Mouse (Mus musculus) MEL (cell line): Measurements from ENCODE around the gene Hba-a1. TPM values are rescaled to one million over a fixed set of nuclear protein-coding genes. Genes with fewer than 3 reads are reported as not detected.
A peak's percentile ranks its signal among the peaks of the same experiment; 100 is the strongest.
"Not testable (repeated sequence)": the region's sequence is repeated elsewhere in the genome, so short reads cannot be mapped to it uniquely, and the experiment has no call there.

Source experiments
- DNase-seq: peaks from one replicate; pipeline ENCODE4 v3.0.0; 2011; ENCODE audit warnings: low read depth, low spot score
- H3K27ac ChIP-seq: 2 replicates; pipeline ENCODE4 v1.5.1; 2012; ENCODE audit warnings: low read depth, mild to moderate bottlenecking, control low read depth, low read length, moderate library complexity; ENCODE audit not compliant: control insufficient read depth
- H3K27me3 ChIP-seq, 2 experiments: fragments of 150-350 bp in 1 of 2; sonication (generic) in 1 of 2; 2 replicates each; pipeline ENCODE4 v1.6.1; 2012; ENCODE audit warnings: low read length in 2 of 2, mild to moderate bottlenecking in 2 of 2, improper control_type of control experiment in 1 of 2, moderate library complexity in 1 of 2; ENCODE audit not compliant: insufficient read depth in 2 of 2, control insufficient read depth in 1 of 2
- H3K36me3 ChIP-seq, 2 experiments: 2 replicates each; pipeline ENCODE4 v1.6.1; 2012 to 2014; ENCODE audit warnings: low read length in 2 of 2, improper control_type of control experiment in 1 of 2, inconsistent platforms in 1 of 2, mild to moderate bottlenecking in 1 of 2; ENCODE audit not compliant: insufficient read depth in 2 of 2, control insufficient read depth in 1 of 2
- H3K4me1 ChIP-seq, 2 experiments: fragments of 150-350 bp in 1 of 2; sonication (generic) in 1 of 2; 2 replicates each; pipeline ENCODE4 v1.6.1; 2012; ENCODE audit warnings: low read length in 2 of 2, improper control_type of control experiment in 1 of 2, mild to moderate bottlenecking in 1 of 2; ENCODE audit not compliant: insufficient read depth in 2 of 2, control insufficient read depth in 1 of 2
- H3K4me3 ChIP-seq, 2 experiments: fragments of 150-350 bp in 1 of 2; sonication (generic) in 1 of 2; 2 replicates each; pipeline ENCODE4 v1.5.1; 2012; ENCODE audit warnings: low read depth in 2 of 2, low read length in 2 of 2, mild to moderate bottlenecking in 2 of 2, moderate library complexity in 2 of 2, control low read depth in 1 of 2, improper control_type of control experiment in 1 of 2; ENCODE audit not compliant: control insufficient read depth in 1 of 2, insufficient read depth in 1 of 2
- H3K79me2 ChIP-seq: 2 replicates; pipeline ENCODE4 v1.6.1; 2012; ENCODE audit warnings: mild to moderate bottlenecking, low read length, moderate library complexity; ENCODE audit not compliant: control insufficient read depth, poor library complexity, insufficient read depth
- H3K9ac ChIP-seq: 2 replicates; pipeline ENCODE4 v1.6.1; 2012; ENCODE audit warnings: low read depth, mild to moderate bottlenecking, control low read depth, low read length, moderate library complexity; ENCODE audit not compliant: control insufficient read depth, poor library complexity, severe bottlenecking
- H3K9me3 ChIP-seq: fragments of 150-350 bp; sonication (generic); replicated peaks from 2 replicates; pipeline ENCODE4 v1.6.1; 2012; ENCODE audit warnings: mild to moderate bottlenecking, low read length, improper control_type of control experiment, moderate library complexity; ENCODE audit not compliant: insufficient read depth
- BHLHE40 ChIP-seq: IDR thresholded peaks from 2 replicates; pipeline ENCODE4 v1.6.1; 2012; ENCODE audit warnings: low read depth, mild to moderate bottlenecking, inconsistent platforms, low read length, improper control_type of control experiment, borderline replicate concordance
- CTCF ChIP-seq, 3 experiments: IDR thresholded peaks in 2 of 3; conservative IDR thresholded peaks in 1 of 3; 2 replicates each; pipeline ENCODE4 v1.5.1; 2011 to 2012; ENCODE audit warnings: low read length in 3 of 3, low read depth in 2 of 3, mild to moderate bottlenecking in 2 of 3, improper control_type of control experiment in 1 of 3, inconsistent platforms in 1 of 3, mixed read lengths in 1 of 3, moderate library complexity in 1 of 3; ENCODE audit not compliant: control insufficient read depth in 1 of 3, insufficient read depth in 1 of 3, poor library complexity in 1 of 3, severe bottlenecking in 1 of 3
- ELF1 ChIP-seq: IDR thresholded peaks from 2 replicates; pipeline ENCODE4 v1.6.1; 2014; ENCODE audit warnings: low read depth, mild to moderate bottlenecking, inconsistent platforms, low read length, improper control_type of control experiment, moderate library complexity
- ETS1 ChIP-seq: IDR thresholded peaks from 2 replicates; pipeline ENCODE4 v1.6.1; 2012; ENCODE audit warnings: low read depth, mild to moderate bottlenecking, inconsistent platforms, low read length, improper control_type of control experiment, moderate library complexity
- GABPA ChIP-seq: IDR thresholded peaks from 2 replicates; pipeline ENCODE4 v1.6.1; 2012; ENCODE audit warnings: low read depth, mild to moderate bottlenecking, inconsistent platforms, low read length, improper control_type of control experiment, moderate library complexity
- KAT2A ChIP-seq: conservative IDR thresholded peaks from 2 replicates; pipeline ENCODE4 v1.6.1; 2012; ENCODE audit warnings: low read depth, low read length, improper control_type of control experiment, inconsistent platforms
- MAFK ChIP-seq: IDR thresholded peaks from 2 replicates; pipeline ENCODE4 v1.6.1; 2011; ENCODE audit warnings: low read depth, mild to moderate bottlenecking, low read length, improper control_type of control experiment, borderline replicate concordance
- MAX ChIP-seq: IDR thresholded peaks from 2 replicates; pipeline ENCODE4 v1.6.1; 2011; ENCODE audit warnings: low read length, improper control_type of control experiment
- MEF2A ChIP-seq: IDR thresholded peaks from 2 replicates; pipeline ENCODE4 v1.6.1; 2014; ENCODE audit warnings: low read depth, mild to moderate bottlenecking, inconsistent platforms, low read length, improper control_type of control experiment; ENCODE audit not compliant: poor library complexity, insufficient replicate concordance, severe bottlenecking; ENCODE audit errors: extremely low read depth
- MXI1 ChIP-seq: IDR thresholded peaks from 2 replicates; pipeline ENCODE4 v1.6.1; 2011; ENCODE audit warnings: mild to moderate bottlenecking, low read depth, low read length, improper control_type of control experiment
- POLR2A ChIP-seq, 2 experiments: IDR thresholded peaks; 2 replicates each; pipeline ENCODE4 v1.6.1; 2011 to 2012; ENCODE audit warnings: low read length in 2 of 2, mild to moderate bottlenecking in 2 of 2, control low read depth in 1 of 2, improper control_type of control experiment in 1 of 2, low read depth in 1 of 2, moderate library complexity in 1 of 2; ENCODE audit not compliant: control insufficient read depth in 1 of 2, insufficient read depth in 1 of 2, poor library complexity in 1 of 2
- POLR2AphosphoS2 ChIP-seq: IDR thresholded peaks from 2 replicates; pipeline ENCODE4 v1.6.1; 2011; ENCODE audit warnings: low read length, improper control_type of control experiment
- POLR2AphosphoS5 ChIP-seq: IDR thresholded peaks from 2 replicates; pipeline ENCODE4 v1.6.1; 2012; ENCODE audit warnings: low read depth, borderline replicate concordance, mild to moderate bottlenecking, inconsistent platforms, low read length, moderate library complexity, mixed read lengths
- RAD21 ChIP-seq: IDR thresholded peaks from 2 replicates; pipeline ENCODE4 v1.6.1; 2011; ENCODE audit warnings: mild to moderate bottlenecking, low read depth, low read length, improper control_type of control experiment
- RCOR1 ChIP-seq: IDR thresholded peaks from 2 replicates; pipeline ENCODE4 v1.6.1; 2012; ENCODE audit warnings: low read depth, mild to moderate bottlenecking, inconsistent platforms, low read length, improper control_type of control experiment
- SIN3A ChIP-seq: IDR thresholded peaks from 2 replicates; pipeline ENCODE4 v1.6.1; 2012; ENCODE audit warnings: low read length, improper control_type of control experiment, inconsistent platforms
- TAL1 ChIP-seq: IDR thresholded peaks from 2 replicates; pipeline ENCODE4 v1.6.1; 2012; ENCODE audit warnings: mild to moderate bottlenecking, inconsistent platforms, low read length, moderate library complexity, mixed read lengths
- UBTF ChIP-seq: IDR thresholded peaks from 2 replicates; pipeline ENCODE4 v1.6.1; 2012; ENCODE audit warnings: low read depth, mild to moderate bottlenecking, inconsistent platforms, low read length, improper control_type of control experiment, moderate library complexity, borderline replicate concordance; ENCODE audit not compliant: insufficient read depth
- USF1 ChIP-seq: IDR thresholded peaks from 2 replicates; pipeline ENCODE4 v1.6.1; 2014; ENCODE audit warnings: low read depth, mild to moderate bottlenecking, inconsistent platforms, low read length, improper control_type of control experiment, moderate library complexity
- USF2 ChIP-seq, 2 experiments: IDR thresholded peaks; 2 replicates each; pipeline ENCODE4 v1.6.1; 2011 to 2012; ENCODE audit warnings: improper control_type of control experiment in 2 of 2, low read length in 2 of 2, borderline replicate concordance in 1 of 2, inconsistent platforms in 1 of 2, low read depth in 1 of 2, mild to moderate bottlenecking in 1 of 2; ENCODE audit not compliant: insufficient read depth in 1 of 2
- ZC3H11A ChIP-seq: IDR thresholded peaks from 2 replicates; pipeline ENCODE4 v1.6.1; 2012; ENCODE audit warnings: low read depth, mild to moderate bottlenecking, inconsistent platforms, low read length, improper control_type of control experiment
- ZKSCAN1 ChIP-seq: IDR thresholded peaks from 2 replicates; pipeline ENCODE4 v1.6.1; 2012; ENCODE audit warnings: low read depth, mild to moderate bottlenecking, inconsistent platforms, low read length, improper control_type of control experiment, moderate library complexity
- ZMIZ1 ChIP-seq: IDR thresholded peaks from 2 replicates; pipeline ENCODE4 v1.6.1; 2012; ENCODE audit warnings: low read depth, mild to moderate bottlenecking, inconsistent platforms, low read length, improper control_type of control experiment, moderate library complexity
- polyA plus RNA-seq, 2 experiments: library from polyadenylated mRNA; stranded (reverse) in 1 of 2; unstranded in 1 of 2; fragments of >175 nt in 1 of 2; fragments of >200 nt in 1 of 2; gene quantifications; 2 replicates each; pipeline versions ENCODE4 v1.2.1 to v1.2.4; 2012; ENCODE audit warnings: low replicate concordance in 2 of 2, low read depth in 1 of 2; ENCODE audit not compliant: insufficient read length in 2 of 2, insufficient read depth in 1 of 2, missing spikeins in 1 of 2
- total RNA-seq: library from RNA; depleted of rRNA; stranded (reverse); fragments of 300-350 nt; gene quantifications from 2 replicates; pipeline ENCODE4 v1.2.3, GENCODE M21; 2012; rRNA removed

Gene Hba-a1
- total RNA-seq (211 and 272 TPM in 2 replicates), polyA plus RNA-seq (100 to 1,000 TPM; 313 to 334 TPM)

- not testable (repeated sequence) for H3K9ac ChIP-seq, H3K9me3 ChIP-seq, H3K79me2 ChIP-seq, H3K36me3 ChIP-seq, H3K27me3 ChIP-seq
- Histone ChIP-seq H3K27ac (peak within 1 kb of the TSS; percentile 3; the same call in 1 of the 2 replicates), H3K4me1 (peaks cover 5 to 16% of the 10 kb centered on the region in 2 experiments; a peak in 3 of 4 replicates), H3K4me3 (peak within 1 kb of the TSS in 1 of 2 experiments; percentile 24; a peak in 1 of 4 replicates)
- DNase-seq = peak; percentile 66
Measured at GRCm38 (mm10) chr11:32283091-32283777, at the start of gene Hba-a1. Hba-a1 (plus strand) TSS chr11:32283511.

GRCm38 (mm10) chr11:32233895-32234294 lies 49.4 kb upstream of the Hba-a1 start:
- peaks cover 0 to 9% of the 10 kb centered on the region in 2 experiments; a peak in 3 of 4 replicates for H3K36me3 ChIP-seq

DNA sequence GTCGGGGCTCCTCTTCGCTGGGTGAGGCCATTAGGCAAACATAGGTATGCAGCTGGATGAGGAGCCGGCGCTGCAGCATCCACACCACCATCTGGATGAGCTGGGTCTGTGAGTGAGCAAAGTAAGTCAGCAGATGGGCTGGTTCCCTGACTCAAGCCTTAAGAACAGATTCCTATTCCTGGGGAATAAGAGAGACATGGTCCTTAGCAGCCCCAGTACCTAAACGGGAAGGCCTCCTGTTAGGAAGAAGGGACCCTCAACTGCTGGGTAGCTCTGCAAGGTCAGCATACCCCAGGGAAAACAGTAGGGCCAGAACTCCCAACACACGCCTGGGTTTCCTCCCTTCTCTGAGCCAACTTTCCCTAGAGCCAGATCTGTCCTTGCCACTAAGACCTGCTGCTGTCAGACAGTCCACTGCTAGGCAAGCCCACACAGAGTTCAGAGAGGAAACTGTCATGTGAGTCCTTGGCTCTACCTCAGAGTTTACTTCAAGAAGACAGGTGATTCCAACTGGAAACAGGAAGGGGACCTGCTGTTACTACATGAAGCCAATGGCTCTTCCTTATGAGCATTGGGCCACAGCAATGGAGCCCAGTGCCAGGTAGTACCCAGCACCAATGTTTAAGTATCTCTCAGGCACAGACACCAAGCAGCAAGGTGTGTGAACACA lies 48.4 kb upstream of the Hba-a1 start:
- Histone ChIP-seq H3K4me1 (peaks cover 6 to 14% of the 10 kb centered on the region in 2 experiments), H3K4me3 (no peak overlapping the region), H3K27ac (no peak overlapping the region), H3K27me3 (no peaks in the 10 kb centered on the region), H3K9ac (no peak overlapping the region), H3K79me2 (no peaks in the 10 kb centered on the region), H3K9me3 (no peaks in the 10 kb centered on the region), H3K36me3 (peaks cover 0 to 9% of the 10 kb centered on the region in 2 experiments; a peak in 3 of 4 replicates)
- no peak for DNase-seq
- no peak for TF ChIP-seq ETS1
- no peak for TF ChIP-seq TAL1
- TF ChIP-seq SIN3A = no peak
- TF ChIP-seq UBTF = no peak
- no peak for TF ChIP-seq POLR2AphosphoS2
- no peak for TF ChIP-seq ELF1
- TF ChIP-seq RCOR1 = no peak
- no peak for TF ChIP-seq ZMIZ1
- no peak for TF ChIP-seq MAFK
- TF ChIP-seq KAT2A = no peak
- no peak for TF ChIP-seq MAX
- no peak for TF ChIP-seq RAD21
- TF ChIP-seq CTCF (IDR thresholded peaks at IDR 0.05 in 2 of 3, conservative IDR thresholded peaks at IDR 0.05 in 1 of 3; ENCODE audit: control insufficient read depth in 1 of 3, insufficient read depth in 1 of 3, low read depth in 2 of 3, low read length in 3 of 3, poor library complexity in 1 of 3, severe bottlenecking in 1 of 3) = no peak
- TF ChIP-seq BHLHE40 = no peak
- no peak for TF ChIP-seq MXI1
- no peak for TF ChIP-seq ZC3H11A
- TF ChIP-seq GABPA = no peak
- TF ChIP-seq USF1 = no peak
- no peak for TF ChIP-seq MEF2A
- no peak for TF ChIP-seq USF2 (IDR thresholded peaks at IDR 0.05; ENCODE audit: borderline replicate concordance in 1 of 2, insufficient read depth in 1 of 2, low read depth in 1 of 2, low read length in 2 of 2)

More at GRCm38 (mm10) chr11:32233895-32234294, 49.4 kb upstream of the Hba-a1 start:
- Histone ChIP-seq H3K27ac (no peak overlapping the region), H3K79me2 (no peaks in the 10 kb centered on the region), H3K9ac (no peak overlapping the region), H3K4me1 (peaks cover 6 to 14% of the 10 kb centered on the region in 2 experiments), H3K9me3 (no peaks in the 10 kb centered on the region), H3K4me3 (no peak overlapping the region), H3K27me3 (no peaks in the 10 kb centered on the region)
- TF ChIP-seq POLR2A (IDR thresholded peaks at IDR 0.05; ENCODE audit: control insufficient read depth in 1 of 2, insufficient read depth in 1 of 2, low read depth in 1 of 2, low read length in 2 of 2, poor library complexity in 1 of 2) = no peak
- no peak for TF ChIP-seq USF1
- no peak for TF ChIP-seq ZKSCAN1
- no peak for TF ChIP-seq POLR2AphosphoS5
- DNase-seq = no peak
